Mouse (Mus musculus) forebrain, embryonic 11.5 days (tissue): ENCODE results near the gene Pxn. TPM values are rescaled to one million over a fixed set of nuclear protein-coding genes. Genes with fewer than 3 reads are reported as not detected.

Experiments used
- ATAC-seq: fragments of 200-750 bp; cut with Nextera tagmentation; replicated peaks from 2 replicates; pipeline ENCODE4 v1.8.0; 2017; ENCODE audit warnings: moderate TSS enrichment; ENCODE audit not compliant: low FRiP score
- DNase-seq: peaks from one replicate; pipeline ENCODE4 v3.0.0-alpha.2; 2017; ENCODE audit warnings: low spot score
- H3K27ac ChIP-seq: fragments of 300-500 bp; sonication (generic); 2 replicates; pipeline ENCODE4 v1.5.1; 2014; ENCODE audit warnings: low read depth, low read length
- H3K27me3 ChIP-seq: fragments of 300-500 bp; sonication (generic); 2 replicates; pipeline ENCODE4 v1.6.1; 2014; ENCODE audit warnings: mild to moderate bottlenecking, low read length, mixed read lengths; ENCODE audit not compliant: control insufficient read depth, insufficient read depth
- H3K36me3 ChIP-seq: fragments of 300-500 bp; sonication (generic); 2 replicates; pipeline ENCODE4 v1.6.1; 2014; ENCODE audit warnings: mild to moderate bottlenecking, low read length, moderate library complexity, mixed read lengths; ENCODE audit not compliant: control insufficient read depth, insufficient read depth
- H3K4me1 ChIP-seq: fragments of 300-500 bp; sonication (generic); replicated peaks from 2 replicates; pipeline ENCODE4 v1.6.1; 2014; ENCODE audit warnings: low read length, mixed read lengths; ENCODE audit not compliant: control insufficient read depth, insufficient read depth
- H3K4me2 ChIP-seq: fragments of 300-500 bp; sonication (generic); 2 replicates; pipeline ENCODE4 v1.6.1; 2014; ENCODE audit warnings: low read depth, mild to moderate bottlenecking, low read length, moderate library complexity, mixed read lengths; ENCODE audit not compliant: severe bottlenecking
- H3K4me3 ChIP-seq: fragments of 300-500 bp; sonication (generic); 2 replicates; pipeline ENCODE4 v1.5.1; 2014; ENCODE audit warnings: low read depth, low read length
- H3K9ac ChIP-seq: fragments of 300-500 bp; sonication (generic); 2 replicates; pipeline ENCODE4 v1.6.1; 2014; ENCODE audit warnings: low read length
- H3K9me3 ChIP-seq: fragments of 300-500 bp; sonication (generic); 2 replicates; pipeline ENCODE4 v1.6.1; 2016; ENCODE audit warnings: low read length, mixed read lengths; ENCODE audit not compliant: control insufficient read depth
- WGBS: fragments of 180-500 bp; shearing (Covaris S2); extraction: QIAGEN DNeasy Blood & Tissue Kit; methylation state at CpG from one replicate; pipeline ENCODE4 v1.1.7; 2014; 5-methylcytosine and 5-hydroxymethylcytosine counted together
- polyA plus RNA-seq: library from polyadenylated mRNA; unstranded; fragments of >200 nt; fragmentation: Nextera tagmentation; extraction: Ambion mirVana; gene quantifications from 2 replicates; pipeline ENCODE4 v1.2.1, GENCODE M21; 2014

Gene Pxn
- polyA plus RNA-seq, 1 experiment from 2014 or later = 12.3 TPM

GRCm38 (mm10) chr5:115474174-115474828 lies 32.2 kb upstream of the Pxn start:
- H3K4me3 ChIP-seq = no peak overlapping the region

GRCm38 (mm10) chr5:115475337-115476106 lies 31.0 kb upstream of the Pxn start:
- H3K4me1 ChIP-seq = peaks cover 4% of the 10 kb centered on the region; the same call in 1 of the 2 replicates
- WGBS = 6% methylated on average over 22 of the region's 22 CpGs

More at GRCm38 (mm10) chr5:115474174-115474828, 32.2 kb upstream of the Pxn start:
- H3K9ac ChIP-seq = no peak overlapping the region
- no peak for ATAC-seq
- 80% methylated on average over 22 of the region's 22 CpGs for WGBS
- H3K27me3 ChIP-seq = peaks cover under 1% of the 10 kb centered on the region; the same call in 1 of the 2 replicates
- H3K9me3 ChIP-seq = no peaks in the 10 kb centered on the region
- no peaks in the 10 kb centered on the region for H3K36me3 ChIP-seq
- peaks cover 2% of the 10 kb centered on the region; the same call in 1 of the 2 replicates for H3K4me1 ChIP-seq
- H3K4me2 ChIP-seq = no peak overlapping the region
- no peak overlapping the region for H3K27ac ChIP-seq
- peak; percentile 45 for DNase-seq

DNA sequence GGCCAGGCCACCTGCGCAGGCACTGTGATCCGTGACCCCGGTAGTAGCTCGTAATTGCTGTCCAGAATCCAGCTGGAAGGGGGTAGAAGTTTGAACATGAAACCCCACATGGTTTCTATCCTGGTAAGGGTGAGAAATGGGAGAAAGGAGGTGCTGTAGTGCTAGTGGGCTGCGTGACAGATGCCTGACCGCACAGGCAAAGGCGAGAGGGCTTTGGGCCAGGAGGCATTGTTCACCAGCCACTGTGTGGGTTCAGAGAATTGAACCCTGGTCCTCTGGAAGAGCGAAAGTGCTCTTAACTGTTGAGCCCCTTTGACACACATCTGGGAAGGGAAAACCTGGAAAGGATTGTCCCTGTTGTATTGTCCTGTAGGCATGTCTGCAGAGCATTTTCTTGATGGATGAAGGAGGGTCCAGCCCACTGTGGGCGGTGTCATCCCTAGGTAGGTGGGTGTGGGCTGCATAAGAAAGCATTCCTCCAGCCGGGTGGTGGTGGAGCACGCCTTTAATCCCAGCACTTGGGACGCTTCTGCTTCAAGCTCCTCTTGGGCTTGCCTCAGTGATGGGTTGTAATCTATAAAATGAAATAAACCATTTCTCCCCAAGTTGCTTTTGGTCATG lies 30.3 kb upstream of the Pxn start:
- H3K27ac ChIP-seq = no peak overlapping the region; the same call in 1 of the 2 replicates
- H3K36me3 ChIP-seq = no peaks in the 10 kb centered on the region
- H3K9ac ChIP-seq = peak overlapping the region; percentile 0; the same call in 1 of the 2 replicates
- peak overlapping the region; percentile 19; the same call in 1 of the 2 replicates for H3K4me3 ChIP-seq
- peaks cover 11% of the 10 kb centered on the region; the same call in 1 of the 2 replicates for H3K27me3 ChIP-seq
- ATAC-seq (0 out of 2 replicates have a peak, but pooled peaks have one; percentile 18), DNase-seq (peak; percentile 50)
- H3K4me2 ChIP-seq = peak overlapping the region; percentile 44
- WGBS = 33% methylated on average over 12 of the region's 12 CpGs
- H3K4me1 ChIP-seq = 0 out of 2 replicates have a peak, but pooled peaks cover 4% of the 10 kb centered on the region
- H3K9me3 ChIP-seq = no peaks in the 10 kb centered on the region

More at GRCm38 (mm10) chr5:115475337-115476106, 31.0 kb upstream of the Pxn start:
- peak overlapping the region; percentile 19; the same call in 1 of the 2 replicates for H3K4me3 ChIP-seq
- H3K4me2 ChIP-seq = peak overlapping the region; percentile 44
- peak overlapping the region; percentile 0; the same call in 1 of the 2 replicates for H3K9ac ChIP-seq
- DNase-seq (peak; percentile 79), ATAC-seq (peak; percentile 61; the same call in 1 of the 2 replicates)
- peaks cover 7% of the 10 kb centered on the region; the same call in 1 of the 2 replicates for H3K27me3 ChIP-seq
- H3K9me3 ChIP-seq = no peaks in the 10 kb centered on the region
- no peak overlapping the region; the same call in 1 of the 2 replicates for H3K27ac ChIP-seq
- no peaks in the 10 kb centered on the region for H3K36me3 ChIP-seq

DNA sequence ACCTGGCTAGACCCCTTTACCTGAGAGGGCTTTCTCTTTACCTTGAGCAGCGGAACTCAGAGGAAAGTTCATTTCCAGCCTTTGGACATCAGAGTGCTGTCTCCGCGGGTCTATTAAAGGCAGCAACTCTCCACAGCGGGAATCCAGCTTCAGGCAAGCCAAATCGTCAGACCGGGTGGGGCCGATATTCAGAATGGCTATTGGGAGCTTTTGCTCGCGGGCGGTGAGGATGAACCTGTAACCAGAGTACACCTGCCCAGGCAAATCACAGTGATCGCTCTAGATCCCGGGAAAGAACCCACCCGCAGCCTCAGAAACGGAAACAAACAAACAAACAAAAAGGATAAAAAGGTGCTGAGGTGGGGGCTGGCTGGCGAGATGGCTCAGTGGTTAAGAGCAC lies 26.9 kb upstream of the Pxn start:
- Histone ChIP-seq H3K4me1 (peaks cover 10% of the 10 kb centered on the region; the same call in 1 of the 2 replicates), H3K9me3 (no peaks in the 10 kb centered on the region), H3K27me3 (peaks cover 23% of the 10 kb centered on the region), H3K4me3 (no peak overlapping the region), H3K9ac (no peak overlapping the region), H3K27ac (no peak overlapping the region), H3K4me2 (no peak overlapping the region), H3K36me3 (no peaks in the 10 kb centered on the region)
- ATAC-seq = no peak
- no peak for DNase-seq
- 32% methylated on average over 15 of the region's 15 CpGs for WGBS

DNA sequence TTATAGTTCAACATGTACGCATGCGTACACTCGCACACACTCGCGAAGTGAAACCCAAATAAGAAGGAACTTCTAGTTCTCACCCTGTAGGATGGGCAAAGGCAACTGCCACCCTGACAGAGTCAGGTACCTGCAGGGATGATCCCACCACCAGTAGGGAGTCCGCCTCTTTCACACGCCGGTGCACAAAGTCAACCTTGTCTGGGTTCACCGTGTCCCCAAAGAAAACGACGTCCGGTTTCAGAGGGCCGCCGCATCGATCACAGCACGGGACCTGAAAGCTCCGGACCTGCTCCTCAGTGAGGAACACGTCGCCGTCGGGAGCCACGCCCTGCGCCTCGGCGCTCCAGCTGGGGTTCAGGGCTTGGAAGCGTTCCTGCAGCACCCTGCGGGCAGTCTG lies 26.4 kb upstream of the Pxn start:
- ATAC-seq (no peak), DNase-seq (no peak)
- peaks cover 23% of the 10 kb centered on the region for H3K27me3 ChIP-seq
- peak overlapping the region; percentile 4; the same call in 1 of the 2 replicates for H3K9ac ChIP-seq
- H3K36me3 ChIP-seq = no peaks in the 10 kb centered on the region
- no peaks in the 10 kb centered on the region for H3K9me3 ChIP-seq
- peak overlapping the region; percentile 34; the same call in 1 of the 2 replicates for H3K4me2 ChIP-seq
- no peak overlapping the region for H3K27ac ChIP-seq
- H3K4me1 ChIP-seq = peaks cover 10% of the 10 kb centered on the region; the same call in 1 of the 2 replicates
- H3K4me3 ChIP-seq = no peak overlapping the region
- 13% methylated on average over 27 of the region's 27 CpGs for WGBS

DNA sequence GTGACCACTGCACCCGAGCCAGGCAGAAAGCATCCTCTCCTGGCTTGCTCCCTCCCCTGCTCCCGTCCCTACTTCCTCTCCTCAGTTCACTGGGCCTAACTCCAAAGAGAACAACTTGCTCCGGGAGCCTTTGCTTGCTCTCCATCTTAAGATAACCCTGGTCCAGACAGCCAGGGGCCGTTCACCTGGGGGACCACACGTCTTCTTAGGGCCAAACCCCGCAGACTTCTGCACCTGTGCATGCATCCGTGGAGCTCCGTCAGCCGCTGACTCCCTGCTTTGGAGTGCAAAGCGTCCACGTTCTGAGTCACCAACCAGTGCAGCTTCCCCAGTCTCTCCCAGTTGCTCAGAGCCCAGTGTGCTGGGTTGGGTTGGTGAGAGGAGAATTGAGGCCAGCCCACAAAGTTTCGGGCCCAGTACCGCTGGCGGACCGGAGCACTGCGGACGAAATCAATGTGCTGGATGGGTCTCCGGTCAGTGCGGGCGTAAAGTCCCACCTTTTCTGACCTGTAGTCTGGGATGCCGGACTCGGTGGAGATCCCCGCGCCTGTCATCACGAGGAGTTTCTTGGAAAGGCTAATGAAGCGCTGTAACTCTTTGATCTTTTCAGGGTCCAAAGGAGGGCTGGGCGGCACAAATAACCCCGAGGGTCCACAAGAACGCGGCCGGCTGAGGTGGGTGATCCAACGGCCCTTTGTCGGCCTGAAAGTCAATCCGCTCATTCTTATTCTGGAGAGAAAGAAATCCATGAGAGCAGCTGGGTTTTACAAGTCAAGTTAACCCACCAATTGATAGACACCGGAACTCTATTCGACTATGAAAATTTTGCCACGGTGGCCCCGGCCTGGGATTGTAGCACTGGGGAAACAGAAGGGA lies 23.8 kb upstream of the Pxn start:
- 22% methylated on average over 38 of the region's 38 CpGs for whole genome bisulfite sequencing
- Histone ChIP-seq H3K27ac (no peak overlapping the region), H3K36me3 (no peaks in the 10 kb centered on the region), H3K27me3 (peaks cover 23% of the 10 kb centered on the region), H3K4me3 (no peak overlapping the region), H3K4me2 (peak overlapping the region; percentile 28), H3K9me3 (no peaks in the 10 kb centered on the region), H3K9ac (no peak overlapping the region; the same call in 1 of the 2 replicates), H3K4me1 (peaks cover 7% of the 10 kb centered on the region; the same call in 1 of the 2 replicates)
- DNase-seq (no peak), ATAC-seq (no peak)

DNA sequence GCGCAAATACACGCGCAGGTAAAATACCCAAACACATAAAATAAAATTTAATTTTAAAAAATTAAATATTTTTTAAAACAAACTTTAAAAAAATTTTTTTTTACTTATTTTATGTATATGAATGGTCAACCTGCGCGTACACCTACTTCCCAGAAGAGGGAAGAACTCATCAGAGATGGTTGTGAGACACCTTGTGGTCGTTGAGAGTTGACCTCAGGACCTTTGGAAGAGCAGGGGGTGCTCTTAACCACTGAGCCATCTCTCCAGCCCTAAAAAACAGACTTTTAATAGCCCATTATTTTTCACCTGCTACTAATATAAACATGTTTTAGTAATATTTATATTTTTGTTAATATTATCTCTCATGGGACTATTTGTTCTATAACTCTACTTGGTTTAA lies 23.1 kb upstream of the Pxn start:
- 26% methylated on average over 6 of the region's 6 CpGs for WGBS
- H3K4me3 ChIP-seq = no peak overlapping the region
- H3K9me3 ChIP-seq = no peaks in the 10 kb centered on the region
- H3K4me2 ChIP-seq = no peak overlapping the region
- no peak for ATAC-seq
- DNase-seq = no peak
- H3K27ac ChIP-seq = no peak overlapping the region
- H3K4me1 ChIP-seq = peaks cover 7% of the 10 kb centered on the region; the same call in 1 of the 2 replicates
- no peak overlapping the region for H3K9ac ChIP-seq
- no peaks in the 10 kb centered on the region for H3K36me3 ChIP-seq
- H3K27me3 ChIP-seq = peaks cover 23% of the 10 kb centered on the region
